Mouse (Mus musculus) splenic B cell, adult 2 months (primary cell): Measurements from ENCODE around the gene Rad51ap1.

Source experiments
- DNase-seq: peaks from one replicate; pipeline ENCODE4 v3.0.0-alpha.2; 2011; ENCODE audit warnings: low read depth, low spot score
- H3K27me3 ChIP-seq: 2 replicates; pipeline ENCODE4 v1.6.1; 2012; ENCODE audit warnings: mild to moderate bottlenecking, low read length, moderate library complexity, mixed read lengths; ENCODE audit not compliant: control insufficient read depth, poor library complexity, insufficient read depth, severe bottlenecking
- H3K36me3 ChIP-seq: 2 replicates; pipeline ENCODE4 v1.6.1; 2012; ENCODE audit warnings: mild to moderate bottlenecking, low read length, moderate library complexity, mixed read lengths; ENCODE audit not compliant: control insufficient read depth, poor library complexity, insufficient read depth, severe bottlenecking

Gene Rad51ap1

GRCm38 (mm10) chr6:126939487-126940171 lies at the start of gene Rad51ap1, which contains the start of gene D6Wsu163e:
Gene Rad51ap1, minus strand, starts transcription at chr6:126939587.
Gene D6Wsu163e, plus strand, starts transcription at chr6:126939962.
- H3K27me3 ChIP-seq, result no peaks in the 10 kb centered on the region
- DNase-seq, result peak; percentile 97
- H3K36me3 ChIP-seq, result peaks cover 8% of the 10 kb centered on the region

GRCm38 (mm10) chr6:126981539-126982234 lies 42.3 kb upstream of the Rad51ap1 start:
- H3K36me3 ChIP-seq, result peaks cover 4% of the 10 kb centered on the region
- H3K27me3 ChIP-seq, result no peaks in the 10 kb centered on the region
- DNase-seq, result no peak

GRCm38 (mm10) chr6:126966241-126967026 lies 27.0 kb upstream of the Rad51ap1 start:
- DNase-seq, result no peak
- Histone ChIP-seq H3K36me3 (peaks cover 7% of the 10 kb centered on the region), H3K27me3 (no peaks in the 10 kb centered on the region)

- H3K27me3 ChIP-seq, result no peaks in the 10 kb centered on the region
- peaks cover 6% of the 10 kb centered on the region for H3K36me3 ChIP-seq
- DNase-seq, result no peak
Observed at GRCm38 (mm10) chr6:126963426-126963825, 24.0 kb upstream of the Rad51ap1 start.

- Histone ChIP-seq H3K27me3 (no peaks in the 10 kb centered on the region), H3K36me3 (peaks cover 6% of the 10 kb centered on the region)
- no peak for DNase-seq
Observed at GRCm38 (mm10) chr6:126962709-126963108, 23.3 kb upstream of the Rad51ap1 start.

GRCm38 (mm10) chr6:126961371-126962018 lies 22.1 kb upstream of the Rad51ap1 start:
- peaks cover 6% of the 10 kb centered on the region for H3K36me3 ChIP-seq
- H3K27me3 ChIP-seq, result no peaks in the 10 kb centered on the region
- no peak for DNase-seq

- Histone ChIP-seq H3K36me3 (peaks cover 6% of the 10 kb centered on the region), H3K27me3 (no peaks in the 10 kb centered on the region)
- DNase-seq, result peak; percentile 82
Observed at GRCm38 (mm10) chr6:126955734-126956133, 16.3 kb upstream of the Rad51ap1 start.

GRCm38 (mm10) chr6:126948336-126948735 lies 8.9 kb upstream of the Rad51ap1 start:
- H3K27me3 ChIP-seq, result no peaks in the 10 kb centered on the region
- peaks cover 7% of the 10 kb centered on the region for H3K36me3 ChIP-seq
- peak; percentile 29 for DNase-seq

- peaks cover 8% of the 10 kb centered on the region for H3K36me3 ChIP-seq
- DNase-seq, result peak; percentile 80
- H3K27me3 ChIP-seq, result no peaks in the 10 kb centered on the region
Observed at GRCm38 (mm10) chr6:126940451-126940850, 1.1 kb upstream of the Rad51ap1 start.

GRCm38 (mm10) chr6:126938853-126939486 lies 417 bp downstream of the Rad51ap1 start:
- Histone ChIP-seq H3K27me3 (no peaks in the 10 kb centered on the region), H3K36me3 (peaks cover 5% of the 10 kb centered on the region)
- DNase-seq, result no peak

GRCm38 (mm10) chr6:126938047-126938446 lies 1.3 kb downstream of the Rad51ap1 start:
- H3K27me3 ChIP-seq, result no peaks in the 10 kb centered on the region
- peaks cover 3% of the 10 kb centered on the region for H3K36me3 ChIP-seq
- DNase-seq, result peak; percentile 26

- H3K27me3 ChIP-seq, result no peaks in the 10 kb centered on the region
- DNase-seq, result no peak
Observed at GRCm38 (mm10) chr6:126932896-126933295, 6.5 kb downstream of the Rad51ap1 start.

GRCm38 (mm10) chr6:126921111-126921881 lies 18.1 kb downstream of the Rad51ap1 start, which contains the start of gene Dyrk4:
Gene Dyrk4, minus strand, starts transcription at chr6:126921839.
- no peaks in the 10 kb centered on the region for H3K27me3 ChIP-seq
- no peak for DNase-seq

More at GRCm38 (mm10) chr6:126932896-126933295, 6.5 kb downstream of the Rad51ap1 start:
- H3K36me3 ChIP-seq, result no peaks in the 10 kb centered on the region

More at GRCm38 (mm10) chr6:126921111-126921881, 18.1 kb downstream of the Rad51ap1 start, which contains the start of gene Dyrk4:
- no peaks in the 10 kb centered on the region for H3K36me3 ChIP-seq
